Mouse (Mus musculus): ENCODE results near the gene Nfix. TPM values are rescaled to one million over a fixed set of nuclear protein-coding genes. Genes with fewer than 3 reads are reported as not detected.
A peak's percentile ranks its signal among the peaks of the same experiment; 100 is the strongest.

Nfix gene
- total RNA-seq, 2 experiments from 2014 or later, result 276 to 280 TPM

DNA sequence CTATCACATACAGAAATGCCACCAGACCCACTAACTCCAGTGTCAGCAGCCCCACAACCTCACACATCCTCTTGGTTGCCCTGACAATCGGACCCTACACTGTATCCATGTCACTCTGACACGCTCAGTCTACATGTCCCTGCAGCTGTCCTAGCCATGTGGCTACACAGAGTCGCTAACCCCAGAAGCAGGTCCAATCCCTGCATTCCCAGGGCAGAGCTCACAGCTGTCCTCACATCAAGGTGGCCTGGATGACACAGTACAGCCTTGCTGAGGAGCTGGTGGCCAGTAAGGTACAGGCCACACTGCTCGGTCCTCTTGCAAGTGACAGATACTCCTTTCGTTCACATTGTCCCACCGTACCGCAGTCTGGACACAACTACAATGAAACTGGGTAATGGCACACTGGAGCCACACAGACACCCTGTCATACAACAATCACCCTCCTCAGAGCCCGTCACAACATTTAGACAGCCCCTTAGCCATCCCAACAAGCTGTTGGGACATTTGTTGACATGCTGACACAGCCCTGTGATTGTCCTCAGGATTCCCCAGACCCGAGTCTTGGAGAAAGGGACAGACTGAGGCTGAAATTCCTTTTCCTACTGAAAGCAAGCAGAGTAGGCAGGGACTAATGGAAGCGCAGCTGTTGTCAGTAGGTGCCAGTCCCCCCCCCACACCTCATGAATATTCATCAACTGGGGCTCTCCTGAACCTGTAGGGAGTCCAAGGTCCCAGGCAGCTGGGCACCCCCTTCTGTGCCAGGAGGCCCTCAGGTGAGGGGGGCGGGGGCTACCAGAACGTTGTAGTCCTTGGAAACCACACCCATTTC lies 9.2 kb upstream of the Nfix start:
- DNase-seq, result no peak
- intact Hi-C loops (cut with DNase I), result no loop called here

DNA sequence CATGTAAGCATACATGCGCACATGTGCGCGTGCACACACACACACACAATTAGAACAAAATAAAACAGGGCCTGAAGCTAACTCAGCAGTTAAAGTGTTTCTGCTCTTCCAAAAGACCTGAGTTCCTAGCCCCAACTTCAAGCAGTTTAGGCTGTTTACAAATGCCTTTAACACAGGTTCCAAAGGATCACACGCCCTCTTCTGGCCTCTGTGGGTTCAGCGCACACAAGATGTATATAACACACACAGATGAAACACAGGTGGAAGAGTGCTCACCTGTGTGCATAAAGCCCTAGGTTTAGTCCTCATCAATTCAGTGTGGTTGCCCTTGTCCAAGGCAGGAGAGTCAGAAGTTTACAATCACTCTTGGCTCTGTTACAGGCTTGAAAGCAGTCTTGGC lies 5.9 kb upstream of the Nfix start:
- DNase-seq, result no peak
- intact Hi-C loops (cut with DNase I), result no loop called here

- intact Hi-C loops (cut with DNase I), result loop anchor here (2.0 to 5.0 kb wide), 2 partner anchors 15 to 37 kb away; no protein-coding TSS in a partner anchor
- peak; percentile 74 to 79 for DNase-seq
Measured at GRCm38 (mm10) chr8:84799136-84799931, 810 bp downstream of the Nfix start.

- intact Hi-C loops (cut with DNase I), result loop anchor here (2.0 to 5.0 kb wide), 2 partner anchors 14 to 36 kb away; no protein-coding TSS in a partner anchor
- no peak for DNase-seq
Measured at GRCm38 (mm10) chr8:84798446-84799135, 1.6 kb downstream of the Nfix start.

GRCm38 (mm10) chr8:84797971-84798370 lies 2.2 kb downstream of the Nfix start:
- intact Hi-C loops (cut with DNase I), result loop anchor here (2.0 to 5.0 kb wide), 3 partner anchors 13 to 36 kb away; no protein-coding TSS in a partner anchor

GRCm38 (mm10) chr8:84797256-84797797 lies 2.8 kb downstream of the Nfix start:
- DNase-seq, result no peak
- intact Hi-C loops (cut with DNase I), result loop anchor here (2.0 to 5.0 kb wide), 2 partner anchors 21 to 35 kb away; no protein-coding TSS in a partner anchor

More at GRCm38 (mm10) chr8:84797971-84798370, 2.2 kb downstream of the Nfix start:
- no peak for DNase-seq

DNA sequence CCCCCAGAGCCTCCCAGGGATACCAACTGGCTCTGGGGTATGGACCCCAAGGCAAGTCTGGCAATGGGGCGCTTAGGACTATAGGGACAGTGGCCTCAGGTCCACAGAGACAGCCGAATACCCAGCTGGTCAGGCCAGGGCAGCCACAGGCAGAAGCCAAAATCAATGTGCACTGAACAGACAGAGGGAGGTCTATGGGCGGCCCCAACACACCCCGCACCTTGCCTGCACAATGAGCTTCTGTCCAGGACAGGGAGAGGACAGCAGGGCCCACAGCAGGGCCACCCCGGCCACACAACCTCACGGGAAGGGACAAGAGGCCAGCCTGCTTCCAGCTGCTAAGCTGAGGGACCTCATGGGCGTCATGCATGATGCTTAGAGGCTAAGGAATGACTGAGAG lies 5.7 kb downstream of the Nfix start:
- DNase-seq, result peak; percentile 33 to 51
- intact Hi-C loops (cut with DNase I), result no loop called here

DNA sequence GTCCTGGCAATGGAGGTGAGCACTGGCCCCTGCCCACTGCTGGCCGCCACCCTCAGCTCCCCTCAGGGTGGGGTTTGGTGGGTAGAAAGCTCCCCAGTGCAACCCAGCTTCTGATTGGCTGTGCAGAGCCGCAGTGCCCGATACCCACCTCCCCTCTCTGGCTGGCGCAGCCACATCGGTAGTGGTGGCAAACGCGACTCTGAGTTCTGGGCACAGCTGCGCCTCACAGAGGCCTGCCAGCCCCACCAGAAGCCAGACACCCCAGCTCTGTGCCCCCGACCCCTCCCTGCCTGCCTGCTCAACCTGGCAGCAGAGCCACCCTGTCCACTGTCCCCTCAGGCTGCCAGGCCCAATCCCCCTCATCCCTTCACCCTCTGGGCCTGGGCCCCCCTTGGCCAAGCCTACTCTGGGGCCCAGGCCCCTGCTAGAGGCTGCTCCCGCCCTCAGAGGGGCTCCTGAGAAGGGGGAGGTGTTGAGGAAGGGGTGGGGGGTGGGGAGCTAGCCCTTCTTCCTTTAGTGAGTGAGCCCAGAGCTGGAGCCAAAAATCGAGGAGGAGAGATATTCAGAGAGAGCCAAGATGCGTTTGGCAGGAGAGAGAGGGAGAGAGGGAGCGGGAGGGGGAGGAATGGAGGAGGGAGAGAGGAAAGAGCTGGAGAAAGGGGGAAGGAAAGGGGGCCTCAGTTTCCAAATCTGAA lies 6.2 kb downstream of the Nfix start:
- intact Hi-C loops (cut with DNase I), result no loop called here
- peak; percentile 55 to 72 for DNase-seq

GRCm38 (mm10) chr8:84793134-84793533 lies 7.0 kb downstream of the Nfix start:
- DNase-seq, result no peak

DNA sequence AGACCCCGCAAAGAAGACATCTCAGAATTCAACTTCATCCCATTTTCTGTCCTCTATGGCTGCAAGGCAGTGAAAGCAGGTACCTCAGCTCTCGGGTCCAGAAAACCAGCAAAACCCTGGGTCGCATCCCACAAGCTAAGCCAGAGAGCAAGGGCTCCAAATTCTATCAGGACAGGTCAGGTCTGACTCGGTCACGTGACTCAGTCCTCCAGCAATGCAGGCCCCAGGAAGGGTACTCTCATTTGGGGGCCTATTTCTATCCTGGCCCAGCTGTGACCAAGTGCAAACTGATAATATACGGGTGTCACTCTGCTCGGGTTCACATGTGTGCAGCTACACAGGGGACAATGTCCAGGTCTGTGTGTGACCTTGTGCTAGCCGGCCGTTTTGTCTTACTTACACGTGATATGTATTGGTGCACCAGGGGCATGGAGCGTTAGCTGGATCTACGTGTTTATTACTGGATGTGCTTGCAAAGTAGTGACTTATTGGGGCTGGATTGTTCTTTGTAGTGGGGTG lies 7.7 kb downstream of the Nfix start:
- intact Hi-C loops (cut with DNase I), result no loop called here
- no peak for DNase-seq

More at GRCm38 (mm10) chr8:84793134-84793533, 7.0 kb downstream of the Nfix start:
- intact Hi-C loops (cut with DNase I), result no loop called here

DNA sequence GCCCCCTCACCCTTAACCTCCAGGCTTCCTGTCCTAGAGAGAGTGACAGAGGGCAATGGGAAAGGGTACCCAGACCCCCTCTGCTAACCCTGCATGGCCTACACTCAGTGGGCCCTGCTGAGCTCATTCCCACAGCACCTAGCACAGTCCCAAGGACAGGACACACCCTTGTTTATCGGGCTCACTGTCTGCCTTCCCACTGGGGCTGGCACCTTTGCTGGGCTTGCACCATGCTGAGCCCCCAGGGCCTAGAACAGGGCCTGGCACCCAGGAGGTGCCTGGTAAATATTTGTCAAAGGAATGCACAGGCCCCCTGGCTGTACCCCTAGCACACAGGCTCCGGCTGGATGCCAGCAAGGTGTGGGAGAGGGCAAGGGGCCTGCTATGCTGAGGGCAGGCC lies 9.6 kb downstream of the Nfix start:
- no peak for DNase-seq
- intact Hi-C loops (cut with DNase I), result no loop called here

DNA sequence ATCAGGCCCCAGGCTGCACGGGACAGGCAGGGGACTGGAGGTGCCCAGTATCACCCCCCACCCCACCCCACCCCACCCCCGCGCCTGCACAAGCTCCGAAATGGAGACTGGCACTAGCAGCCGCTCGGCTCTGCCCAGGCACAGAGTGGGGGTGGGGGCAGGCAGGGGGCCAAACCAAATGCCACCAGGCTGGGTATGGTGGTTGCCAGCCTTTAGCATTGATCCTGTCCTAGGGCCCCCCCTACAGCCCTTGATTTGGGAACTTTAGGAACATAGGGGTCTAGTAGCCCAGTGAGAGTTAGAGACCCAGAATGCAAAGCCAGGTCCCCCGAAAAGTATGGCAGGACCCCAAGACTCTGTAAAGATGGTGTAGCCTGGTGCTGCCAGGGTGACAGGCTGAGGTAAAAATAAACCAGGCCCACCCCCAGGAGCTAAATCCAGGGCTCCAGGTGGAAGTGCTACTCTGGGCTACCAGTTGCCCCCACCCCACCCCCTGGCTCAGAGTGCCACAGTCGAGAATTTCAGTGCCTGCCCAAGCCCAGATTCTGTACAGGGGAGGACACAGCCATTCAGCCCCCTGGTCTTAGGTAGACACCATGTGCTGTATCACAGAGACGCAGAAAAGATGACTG lies 10.2 kb downstream of the Nfix start:
- peak in 1 of 2 experiments; percentile 71 for DNase-seq
- intact Hi-C loops (cut with DNase I), result no loop called here

DNA sequence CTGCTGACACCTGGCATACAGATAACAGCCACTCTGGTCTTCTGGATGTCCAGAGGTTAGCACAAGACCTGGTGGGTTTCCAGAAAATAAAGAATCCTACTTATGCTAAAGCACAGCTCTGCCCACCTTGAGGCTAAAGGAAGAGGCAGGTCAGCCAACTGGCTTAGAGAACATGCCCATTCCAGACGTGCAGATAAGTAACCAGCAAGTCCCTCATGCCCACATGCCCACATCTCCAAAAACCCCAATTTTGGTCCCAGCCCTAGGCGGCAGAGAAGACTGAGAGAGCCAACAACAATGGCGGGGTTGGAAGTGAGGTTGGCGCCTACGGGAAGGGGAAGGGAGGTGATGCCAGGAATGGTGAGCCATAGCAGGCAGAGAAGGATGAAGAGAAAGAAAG lies 10.8 kb downstream of the Nfix start:
- intact Hi-C loops (cut with DNase I), result no loop called here
- no peak for DNase-seq

DNA sequence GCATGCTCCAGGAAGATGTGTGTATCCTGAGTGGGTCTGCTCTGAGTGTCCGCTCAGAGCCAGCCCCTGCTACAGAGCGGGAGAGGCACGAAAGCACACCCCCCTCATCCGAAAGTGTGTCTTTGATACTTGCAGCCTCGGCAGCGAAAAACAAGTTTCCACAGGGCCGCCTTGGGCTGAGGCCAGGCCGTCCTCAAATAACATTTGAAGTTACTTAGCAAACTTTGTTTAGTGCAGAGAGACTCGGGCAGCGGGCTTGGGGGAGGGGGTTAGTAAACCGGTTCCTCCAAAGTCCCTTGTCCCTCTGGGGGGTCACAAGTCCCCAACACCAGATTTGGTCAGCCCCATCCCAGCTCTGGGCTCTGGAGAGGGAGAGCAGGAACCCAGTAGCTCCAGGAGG lies 11.2 kb downstream of the Nfix start:
- DNase-seq, result peak; percentile 81 to 88
- intact Hi-C loops (cut with DNase I), result no loop called here

- DNase-seq, result no peak
- intact Hi-C loops (cut with DNase I), result no loop called here
Measured at GRCm38 (mm10) chr8:84787523-84788302, 12.4 kb downstream of the Nfix start.

GRCm38 (mm10) chr8:84786801-84787467 lies 13.2 kb downstream of the Nfix start:
- no peak for DNase-seq
- intact Hi-C loops (cut with DNase I), result no loop called here

Data from heart, postnatal 14 days (tissue).